Mouse (Mus musculus) midbrain, embryonic 14.5 days (tissue): Measurements from ENCODE around the gene Akap2. TPM values are rescaled to one million over a fixed set of nuclear protein-coding genes. Genes with fewer than 3 reads are reported as not detected.

Experiments
- ATAC-seq: fragments of 200-750 bp; cut with Nextera tagmentation; 2 replicates; pipeline ENCODE4 v1.8.0; 2017; ENCODE audit warnings: moderate number of reproducible peaks, moderate library complexity; ENCODE audit not compliant: low FRiP score, low TSS enrichment
- DNase-seq: peaks from one replicate; pipeline ENCODE4 v3.0.0-alpha.2; 2015
- H3K27ac ChIP-seq: fragments of 300-500 bp; sonication (generic); replicated peaks from 2 replicates; pipeline ENCODE4 v1.5.1; 2014; ENCODE audit warnings: mild to moderate bottlenecking, low read depth, low read length, moderate library complexity
- H3K27me3 ChIP-seq: fragments of 300-500 bp; sonication (generic); 2 replicates; pipeline ENCODE4 v1.6.1; 2014; ENCODE audit warnings: low read length, control low read depth, mixed read lengths; ENCODE audit not compliant: control insufficient read depth, insufficient read depth
- H3K36me3 ChIP-seq: fragments of 300-500 bp; sonication (generic); 2 replicates; pipeline ENCODE4 v1.6.1; 2014; ENCODE audit warnings: low read length, control low read depth; ENCODE audit not compliant: control insufficient read depth, insufficient read depth
- H3K4me1 ChIP-seq: fragments of 300-500 bp; sonication (generic); 2 replicates; pipeline ENCODE4 v1.6.1; 2014; ENCODE audit warnings: mild to moderate bottlenecking, antibody characterized with exemption, low read length, control low read depth; ENCODE audit not compliant: control insufficient read depth, insufficient read depth
- H3K4me2 ChIP-seq: fragments of 300-500 bp; sonication (generic); 2 replicates; pipeline ENCODE4 v1.6.1; 2014; ENCODE audit warnings: mild to moderate bottlenecking, low read length, moderate library complexity
- H3K4me3 ChIP-seq: fragments of 300-500 bp; sonication (generic); replicated peaks from 2 replicates; pipeline ENCODE4 v1.5.1; 2014; ENCODE audit warnings: low read depth, low read length
- H3K9ac ChIP-seq: fragments of 300-500 bp; sonication (generic); replicated peaks from 2 replicates; pipeline ENCODE4 v1.6.1; 2014; ENCODE audit warnings: mild to moderate bottlenecking, low read length, moderate library complexity
- H3K9me3 ChIP-seq: fragments of 300-500 bp; sonication (generic); 2 replicates; pipeline ENCODE4 v1.6.1; 2016; ENCODE audit warnings: low read length, control low read depth, mixed read lengths; ENCODE audit not compliant: control insufficient read depth
- WGBS: fragments of 180-500 bp; shearing (Covaris S2); extraction: QIAGEN DNeasy Blood & Tissue Kit; methylation state at CpG from one replicate; pipeline ENCODE4 v1.1.7; 2014; 5-methylcytosine and 5-hydroxymethylcytosine counted together
- polyA plus RNA-seq: library from polyadenylated mRNA; unstranded; fragments of >200 nt; fragmentation: Nextera tagmentation; extraction: Ambion mirVana; gene quantifications from 2 replicates; pipeline ENCODE4 v1.2.1, GENCODE M21; 2014

Gene Akap2
- polyA plus RNA-seq, 1 experiment from 2014 or later = 10.6 TPM

- no peak overlapping the region for H3K9ac ChIP-seq
- 95% methylated on average over 4 of the region's 4 CpGs for WGBS
These were observed 223.2 kb downstream of the Akap2 start for GRCm38 (mm10) chr4:57940631-57941030.

GRCm38 (mm10) chr4:57942892-57943291, 225.4 kb downstream of the Akap2 start:
- no peak for ATAC-seq
- peaks cover 46% of the 10 kb centered on the region for H3K36me3 ChIP-seq
- H3K4me2 ChIP-seq = no peak overlapping the region
- H3K4me3 ChIP-seq = no peak overlapping the region
- no peak for DNase-seq
- H3K9me3 ChIP-seq = no peaks in the 10 kb centered on the region
- H3K4me1 ChIP-seq = no peaks in the 10 kb centered on the region
- no peak overlapping the region for H3K27ac ChIP-seq
- no peaks in the 10 kb centered on the region for H3K27me3 ChIP-seq
- H3K9ac ChIP-seq = no peak overlapping the region
- 94% methylated on average over 2 of the region's 2 CpGs for WGBS

More at GRCm38 (mm10) chr4:57940631-57941030, 223.2 kb downstream of the Akap2 start:
- Histone ChIP-seq H3K4me3 (no peak overlapping the region), H3K4me2 (no peak overlapping the region), H3K27me3 (no peaks in the 10 kb centered on the region), H3K27ac (no peak overlapping the region), H3K9me3 (no peaks in the 10 kb centered on the region), H3K36me3 (peaks cover 28% of the 10 kb centered on the region), H3K4me1 (no peaks in the 10 kb centered on the region)
- DNase-seq = no peak
- ATAC-seq = no peak

Other genes with a start within 250 kb of the Akap2 start
- gene Pakap, start 149.5 kb upstream of the Akap2 start, polyA plus RNA-seq = 6.4 and 10.7 TPM in 2 replicates
- 0.09 TPM in 1 of 2 replicates, not detected in the other for gene D630039A03Rik, start 198.6 kb downstream of the Akap2 start, polyA plus RNA-seq
- 282 and 334 TPM in 2 replicates for gene Txn1, start 238.8 kb downstream of the Akap2 start, polyA plus RNA-seq